Mouse (Mus musculus) ovary, postnatal 36 days (tissue): ENCODE measurements around the gene Rps2.
"Not testable (repeated sequence)": the region's sequence is repeated elsewhere in the genome, so short reads cannot be mapped to it uniquely, and the experiment has no call there.

Source experiments
- DNase-seq: peaks from one replicate; pipeline ENCODE4 v3.0.0; 2022; ENCODE audit warnings: low spot score, mixed read lengths

Gene Rps2

DNA sequence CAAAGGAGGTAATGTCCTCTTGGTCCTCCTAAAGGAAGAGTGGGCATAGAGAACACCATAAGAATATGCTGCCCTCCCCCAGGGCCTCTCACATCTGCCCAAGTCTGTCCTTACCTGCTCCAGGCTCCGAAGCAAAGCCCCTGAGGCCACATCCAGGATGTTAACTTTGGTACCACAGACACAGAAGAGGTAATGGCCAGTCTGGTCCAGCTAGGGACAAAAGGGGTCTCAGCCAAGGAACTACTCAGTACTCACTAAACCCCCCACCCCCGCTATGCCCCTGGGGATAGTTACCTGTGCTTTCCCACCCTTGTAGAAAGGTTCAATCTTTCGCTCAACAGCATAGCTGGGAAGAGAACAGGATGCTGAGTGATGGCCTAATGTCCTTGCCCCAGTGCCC lies 12.1 kb upstream of the Rps2 start:
- no peak for DNase-seq

GRCm38 (mm10) chr17:24706982-24707800 lies 10.7 kb upstream of the Rps2 start, which contains the start of gene Tbl3:
Tbl3 (minus strand) TSS chr17:24707660.
- DNase-seq = peak; percentile 90

DNA sequence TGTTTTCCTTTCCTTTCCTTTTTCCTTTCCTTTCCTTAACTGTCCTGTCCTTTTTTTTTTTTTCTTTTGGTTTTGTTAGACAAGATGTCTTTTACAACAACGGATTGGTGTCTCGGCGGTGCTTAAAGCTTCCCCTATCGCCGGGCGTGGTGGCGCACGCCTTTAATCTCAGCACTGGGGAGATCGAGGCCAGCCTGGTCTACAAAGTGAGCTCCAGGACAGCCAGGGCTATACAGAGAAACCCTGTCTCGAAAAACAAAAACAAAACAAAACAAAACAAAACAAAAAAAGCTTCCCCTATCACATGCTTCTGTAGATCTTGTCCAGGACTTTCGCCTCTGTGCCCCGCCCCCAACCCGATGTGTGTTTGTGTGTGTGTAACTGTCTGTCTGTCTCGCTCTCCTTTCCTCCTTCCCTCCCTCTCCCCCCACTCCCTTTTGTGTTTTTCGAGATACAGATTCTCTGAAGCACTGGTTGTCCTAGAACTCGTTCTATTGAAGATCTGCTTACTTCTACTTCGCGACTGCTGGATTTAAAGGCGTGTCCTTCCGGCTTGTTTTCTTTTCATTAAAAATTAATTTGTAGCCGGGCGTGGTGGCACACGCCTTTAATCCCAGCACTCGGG lies 10.0 kb upstream of the Rps2 start:
- DNase-seq = no peak

DNA sequence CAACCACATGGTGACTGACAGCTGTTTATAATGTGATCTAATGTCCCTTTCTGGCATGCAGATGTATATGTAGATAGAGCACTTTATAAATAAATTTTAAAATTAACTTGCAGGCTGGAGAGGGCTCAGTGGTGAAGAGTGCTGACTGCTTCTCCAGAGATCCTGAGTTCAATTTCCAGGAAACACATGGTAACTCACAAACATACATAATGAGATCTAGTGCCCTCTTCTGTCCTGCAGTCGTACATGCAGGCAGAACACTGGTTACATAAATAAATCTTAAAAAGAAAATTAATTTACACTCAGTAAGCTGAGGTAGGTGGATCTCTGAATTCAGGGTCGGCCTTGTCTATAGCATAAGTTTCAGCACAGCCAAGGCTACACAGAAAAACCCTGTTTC lies 9.3 kb upstream of the Rps2 start:
- no peak for DNase-seq

DNA sequence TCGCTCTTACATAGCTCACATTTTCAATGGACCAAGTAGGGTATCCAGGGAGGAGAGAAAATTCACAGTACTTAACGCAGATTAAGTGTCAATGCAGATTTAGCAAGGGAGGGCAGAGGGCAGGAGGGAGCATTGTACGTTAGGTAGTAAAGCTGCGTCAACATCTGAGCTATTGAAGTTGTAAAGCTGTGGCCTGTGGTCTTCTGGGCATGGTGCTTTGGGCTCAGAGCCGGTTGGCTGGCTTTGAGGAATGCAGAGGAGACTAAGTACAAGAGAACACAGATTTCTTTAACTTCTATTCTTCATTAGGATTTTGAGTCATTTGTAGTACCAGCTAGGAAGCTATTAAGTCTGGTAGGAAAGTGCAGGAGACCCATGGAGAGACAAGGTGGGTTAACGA lies 2.4 kb upstream of the Rps2 start:
- DNase-seq = no peak

GRCm38 (mm10) chr17:24716166-24716682 lies 1.7 kb upstream of the Rps2 start:
- no peak for DNase-seq

DNA sequence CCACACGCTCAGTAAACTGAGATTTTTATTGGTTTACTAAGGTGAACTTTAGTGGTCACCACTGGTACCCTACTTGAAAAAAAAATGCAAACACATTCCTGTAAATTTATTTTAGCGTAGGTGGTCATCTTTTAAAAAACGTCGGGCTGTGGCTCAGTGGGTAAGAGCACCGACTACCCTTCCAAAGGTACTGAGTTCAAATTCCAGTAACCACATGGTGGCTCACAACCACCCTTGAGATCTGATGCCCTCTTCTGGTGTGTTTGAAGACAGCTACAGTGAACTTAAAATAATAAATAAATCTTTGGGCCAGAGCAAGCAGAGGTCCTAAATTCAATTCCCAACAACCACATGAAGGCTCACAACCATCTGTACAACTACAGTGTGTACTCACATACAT lies 1.0 kb downstream of the Rps2 start:
- not testable (repeated sequence) for DNase-seq

DNA sequence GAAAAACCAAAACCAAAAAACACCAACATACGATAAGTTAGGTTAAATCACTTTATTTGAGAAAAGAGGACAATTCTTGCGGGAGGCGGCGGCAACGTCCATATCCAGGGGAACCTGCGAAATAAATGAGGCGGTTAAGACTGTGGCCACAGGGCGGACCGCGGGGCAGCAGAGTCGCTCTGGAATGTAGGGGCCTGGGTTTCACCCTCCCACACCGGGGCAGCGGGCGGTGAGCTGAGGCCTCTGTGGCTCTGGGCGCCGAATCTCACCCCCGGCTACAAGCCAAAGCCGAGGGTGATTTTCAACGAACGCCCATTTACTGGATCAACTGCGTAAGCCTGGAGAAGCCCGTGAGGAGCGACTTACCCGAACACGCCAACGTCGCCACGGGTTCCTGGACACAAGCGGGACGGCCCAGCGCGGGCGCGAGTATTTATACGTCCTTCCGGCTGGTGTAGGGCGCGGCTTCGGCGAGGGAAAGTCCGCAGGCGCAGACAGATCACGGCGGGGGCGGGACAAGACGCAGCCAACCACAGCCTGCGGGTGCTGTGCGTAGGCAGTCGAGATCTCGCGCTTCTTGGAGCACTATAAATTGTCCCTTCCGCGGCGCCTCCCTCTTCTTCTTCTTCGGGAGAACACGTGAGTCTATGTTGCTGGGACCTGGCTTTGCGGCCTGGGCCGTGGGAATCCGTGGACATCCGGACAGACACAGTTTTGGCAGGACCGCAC lies 1.7 kb downstream of the Rps2 start:
- peak; percentile 97 for DNase-seq

- not testable (repeated sequence) for DNase-seq
Measured at GRCm38 (mm10) chr17:24720616-24721015, 2.7 kb downstream of the Rps2 start.

GRCm38 (mm10) chr17:24721383-24721955 lies 3.6 kb downstream of the Rps2 start:
- DNase-seq = not testable (repeated sequence)

GRCm38 (mm10) chr17:24722220-24722924 lies 4.5 kb downstream of the Rps2 start:
- no peak for DNase-seq

DNA sequence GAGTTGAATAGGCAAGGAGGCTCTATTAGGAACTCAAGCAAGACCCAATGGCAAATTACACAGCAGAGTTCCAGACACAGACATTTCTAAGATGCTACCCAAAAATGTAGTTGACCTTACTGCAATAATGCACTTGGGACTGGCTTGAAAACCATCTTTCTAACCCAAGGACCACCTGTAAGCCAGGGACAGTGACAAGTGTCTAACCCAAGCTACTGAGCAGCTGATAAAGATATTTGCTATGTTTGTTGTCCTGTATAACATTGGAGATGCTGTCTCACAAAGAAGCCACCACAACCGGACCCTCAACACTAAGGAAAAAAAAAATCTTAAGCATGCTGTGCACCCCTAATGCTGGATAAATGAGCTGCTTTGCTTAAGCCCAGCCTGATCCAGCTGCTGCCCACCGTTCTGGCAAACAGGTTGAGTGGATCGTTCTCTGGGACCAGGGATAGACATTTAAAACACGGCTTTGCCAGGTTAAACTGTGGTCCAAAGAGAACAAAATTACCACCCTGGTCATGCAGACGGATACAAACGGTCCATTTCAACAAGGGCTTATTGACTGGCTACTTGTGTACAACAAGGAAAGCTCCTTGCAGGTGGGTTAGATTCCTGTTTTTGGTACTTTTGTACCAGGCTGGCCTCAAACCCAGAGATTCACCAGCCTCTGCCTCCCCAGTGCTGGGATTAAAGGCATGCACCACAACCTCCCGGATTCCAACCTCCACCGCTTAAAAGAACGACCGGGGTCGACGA lies 5.4 kb downstream of the Rps2 start:
- no peak for DNase-seq

DNA sequence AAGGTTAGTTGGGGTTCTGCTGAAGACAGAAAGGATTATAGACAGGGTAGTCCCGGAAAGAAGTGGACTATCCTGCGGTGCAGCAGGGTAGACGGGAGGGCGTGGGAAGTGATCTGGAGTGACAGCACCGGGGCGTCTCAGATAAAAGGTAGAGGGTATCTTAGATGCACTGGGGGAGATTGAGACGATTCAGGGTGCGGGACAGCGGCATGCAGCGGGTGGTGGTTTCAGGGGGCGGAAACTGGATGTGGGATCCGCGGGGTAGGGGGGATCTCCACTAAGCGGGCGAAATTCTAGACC lies 5.9 kb downstream of the Rps2 start:
- no peak for DNase-seq

DNA sequence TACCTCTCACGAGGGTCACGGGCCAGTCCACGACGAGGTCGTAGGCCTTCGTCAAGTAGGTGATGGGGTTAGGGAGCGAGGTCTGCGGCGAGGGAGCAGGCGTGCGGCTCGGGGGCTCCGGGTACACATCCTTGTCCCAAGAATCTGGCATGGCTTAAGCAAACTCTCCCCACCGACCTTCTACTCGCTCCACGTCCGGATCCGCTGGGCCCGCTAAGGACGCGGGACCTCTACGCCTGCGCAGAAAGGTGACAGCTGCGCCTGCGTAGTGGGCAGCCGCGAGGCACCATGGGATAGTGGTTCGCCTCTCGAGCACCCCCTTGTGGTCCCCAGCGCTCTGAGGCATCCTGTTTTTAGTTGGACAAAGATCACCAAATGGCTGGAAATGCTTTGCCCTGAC lies 6.3 kb downstream of the Rps2 start, which contains the start of gene Ndufb10:
Gene Ndufb10 (minus strand): TSS at position 295 of the 400 bp plus-strand sequence.
- peak; percentile 96 for DNase-seq

- no peak for DNase-seq
Measured at GRCm38 (mm10) chr17:24725637-24726390, 7.9 kb downstream of the Rps2 start.

DNA sequence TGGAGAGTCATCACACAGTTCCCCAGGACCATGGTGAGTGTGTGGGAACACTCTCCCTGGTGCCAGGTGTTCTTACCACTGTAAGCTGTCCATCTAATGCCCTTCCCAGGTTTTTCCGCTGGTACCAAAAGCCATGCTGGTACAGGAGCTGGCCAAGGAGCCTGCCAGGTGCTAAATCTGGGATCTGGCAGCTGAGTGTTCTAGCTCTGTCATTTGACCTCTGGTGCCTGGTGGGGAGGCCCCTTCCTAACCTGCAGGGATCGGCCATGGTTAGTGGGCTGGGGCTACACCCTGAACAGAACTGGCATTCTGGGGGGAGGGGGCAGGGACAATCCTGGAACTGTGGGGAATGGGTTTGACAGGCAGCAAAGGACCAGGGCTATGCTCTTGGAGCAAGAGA lies 9.7 kb downstream of the Rps2 start, which contains the start of gene Rpl3l:
Gene Rpl3l (plus strand): TSS at position 203 of the 400 bp plus-strand sequence.
- DNase-seq = no peak

DNA sequence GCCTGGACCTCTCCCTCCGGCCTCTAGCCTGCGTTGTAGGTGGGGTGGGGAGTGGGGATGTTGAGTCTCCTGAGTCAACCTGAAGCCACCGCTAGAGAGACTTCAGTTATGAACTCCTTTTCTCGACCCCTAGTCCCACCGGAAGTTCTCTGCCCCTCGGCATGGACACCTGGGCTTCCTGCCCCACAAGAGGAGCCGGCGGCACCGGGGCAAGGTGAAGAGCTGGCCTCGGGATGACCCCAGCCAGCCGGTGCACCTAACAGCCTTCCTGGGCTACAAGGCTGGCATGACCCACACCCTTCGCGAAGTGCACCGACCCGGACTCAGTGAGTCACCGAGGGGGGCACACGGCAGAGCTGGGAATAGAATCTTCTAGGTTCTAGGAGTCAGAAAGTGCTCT lies 10.3 kb downstream of the Rps2 start:
- DNase-seq = no peak

DNA sequence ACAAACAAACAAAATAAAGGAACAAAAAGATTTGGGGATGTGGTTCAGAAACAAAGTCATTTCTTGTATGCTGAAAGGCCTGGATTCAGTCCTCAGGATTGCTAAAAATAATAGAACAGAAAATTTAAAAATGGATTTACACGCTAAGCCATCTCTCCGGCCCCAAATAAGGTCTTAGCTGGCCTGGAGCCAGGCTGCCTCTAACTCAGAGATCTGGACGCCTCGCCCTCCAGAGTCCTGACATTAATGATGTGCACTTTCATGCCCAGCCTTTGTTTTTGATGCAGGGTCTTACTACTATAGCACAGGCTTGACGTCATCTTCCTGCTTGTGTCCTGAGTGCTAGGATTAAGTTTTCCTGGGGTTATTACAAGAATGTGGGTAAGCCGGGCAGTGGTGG lies 11.2 kb downstream of the Rps2 start:
- DNase-seq = no peak

DNA sequence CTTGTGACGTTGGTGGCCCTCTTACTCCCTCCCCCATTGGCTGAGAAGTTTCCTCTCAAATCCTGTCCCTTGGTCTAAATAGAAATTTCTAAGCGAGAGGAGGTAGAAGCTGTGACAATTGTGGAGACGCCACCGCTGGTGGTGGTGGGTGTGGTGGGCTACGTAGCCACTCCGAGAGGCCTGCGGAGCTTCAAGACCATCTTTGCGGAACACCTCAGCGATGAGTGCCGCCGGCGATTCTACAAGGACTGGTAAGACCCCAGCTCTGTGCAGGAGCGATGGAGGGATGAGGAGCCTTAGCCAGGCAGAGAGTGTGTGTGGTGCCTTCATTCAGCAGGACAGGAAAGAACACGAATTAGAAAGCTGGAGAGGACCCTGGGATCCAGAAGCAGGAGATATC lies 12.9 kb downstream of the Rps2 start:
- no peak for DNase-seq
